Mouse (Mus musculus) limb, embryonic 13.5 days (tissue): ENCODE results near the gene Cfap77. TPM values are rescaled to one million over a fixed set of nuclear protein-coding genes. Genes with fewer than 3 reads are reported as not detected.

Source experiments
- ATAC-seq: fragments of 200-750 bp; cut with Nextera tagmentation; 2 replicates; pipeline ENCODE4 v1.8.0; 2017; ENCODE audit warnings: low read depth, moderate number of reproducible peaks, moderate TSS enrichment; ENCODE audit not compliant: low FRiP score
- H3K27ac ChIP-seq: fragments of 300-500 bp; sonication (generic); 2 replicates; pipeline ENCODE4 v1.5.1; 2015; ENCODE audit warnings: inconsistent platforms, mild to moderate bottlenecking, moderate library complexity
- H3K27me3 ChIP-seq: fragments of 300-500 bp; sonication (generic); 2 replicates; pipeline ENCODE4 v1.6.1; 2015; ENCODE audit warnings: mild to moderate bottlenecking, inconsistent platforms
- H3K36me3 ChIP-seq: fragments of 300-500 bp; sonication (generic); 2 replicates; pipeline ENCODE4 v1.6.1; 2015; ENCODE audit warnings: inconsistent platforms, mild to moderate bottlenecking, moderate library complexity
- H3K4me1 ChIP-seq: fragments of 300-500 bp; sonication (generic); 2 replicates; pipeline ENCODE4 v1.6.1; 2015; ENCODE audit warnings: inconsistent platforms
- H3K4me2 ChIP-seq: fragments of 300-500 bp; sonication (generic); replicated peaks from 2 replicates; pipeline ENCODE4 v1.6.1; 2015; ENCODE audit warnings: inconsistent platforms, mild to moderate bottlenecking, moderate library complexity
- H3K4me3 ChIP-seq: fragments of 300-500 bp; sonication (generic); 2 replicates; pipeline ENCODE4 v1.5.1; 2015; ENCODE audit warnings: moderate library complexity, mild to moderate bottlenecking, inconsistent platforms
- H3K9ac ChIP-seq: fragments of 300-500 bp; sonication (generic); 2 replicates; pipeline ENCODE4 v1.6.1; 2015; ENCODE audit warnings: mild to moderate bottlenecking, inconsistent platforms
- H3K9me3 ChIP-seq: fragments of 300-500 bp; sonication (generic); 2 replicates; pipeline ENCODE4 v1.6.1; 2016; ENCODE audit warnings: inconsistent platforms
- WGBS: fragments of 180-500 bp; shearing (Covaris S2); methylation state at CpG from one replicate; pipeline ENCODE4 v1.1.7; 2015; 5-methylcytosine and 5-hydroxymethylcytosine counted together
- polyA plus RNA-seq: library from polyadenylated mRNA; unstranded; fragments of >200 nt; fragmentation: Nextera tagmentation; extraction: Ambion mirVana; gene quantifications from 2 replicates; pipeline ENCODE4 v1.2.1, GENCODE M21; 2015

The Cfap77 gene
- polyA plus RNA-seq, 1 experiment from 2014 or later = 0.24 TPM

DNA sequence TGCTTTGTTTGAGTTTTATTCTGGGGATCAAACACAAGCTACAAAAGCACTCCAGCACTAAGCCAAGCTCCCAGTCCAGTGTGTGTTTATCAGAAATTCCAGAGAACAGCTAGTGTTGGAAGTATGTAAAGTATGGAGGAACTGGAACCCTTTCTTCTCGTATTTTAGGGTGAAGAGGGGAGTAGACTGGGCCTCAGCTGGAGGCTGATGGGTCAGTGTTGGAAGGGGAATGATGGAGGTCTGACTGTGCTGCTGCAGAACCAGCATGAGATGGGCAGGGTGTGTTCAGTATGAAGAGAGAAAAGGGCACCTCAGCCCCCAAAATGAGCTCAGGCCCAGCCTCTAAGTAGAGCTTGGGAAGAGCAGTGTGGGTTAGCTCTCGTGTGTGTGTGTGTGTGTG, 21.4 kb upstream of the Cfap77 start:
- Histone ChIP-seq H3K36me3 (peaks cover 86% of the 10 kb centered on the region), H3K4me2 (no peak overlapping the region), H3K27me3 (no peaks in the 10 kb centered on the region), H3K9ac (no peak overlapping the region), H3K4me1 (no peaks in the 10 kb centered on the region), H3K9me3 (no peaks in the 10 kb centered on the region), H3K4me3 (no peak overlapping the region), H3K27ac (no peak overlapping the region)
- 78% methylated on average over 2 of the region's 2 CpGs for WGBS
- ATAC-seq = no peak

DNA sequence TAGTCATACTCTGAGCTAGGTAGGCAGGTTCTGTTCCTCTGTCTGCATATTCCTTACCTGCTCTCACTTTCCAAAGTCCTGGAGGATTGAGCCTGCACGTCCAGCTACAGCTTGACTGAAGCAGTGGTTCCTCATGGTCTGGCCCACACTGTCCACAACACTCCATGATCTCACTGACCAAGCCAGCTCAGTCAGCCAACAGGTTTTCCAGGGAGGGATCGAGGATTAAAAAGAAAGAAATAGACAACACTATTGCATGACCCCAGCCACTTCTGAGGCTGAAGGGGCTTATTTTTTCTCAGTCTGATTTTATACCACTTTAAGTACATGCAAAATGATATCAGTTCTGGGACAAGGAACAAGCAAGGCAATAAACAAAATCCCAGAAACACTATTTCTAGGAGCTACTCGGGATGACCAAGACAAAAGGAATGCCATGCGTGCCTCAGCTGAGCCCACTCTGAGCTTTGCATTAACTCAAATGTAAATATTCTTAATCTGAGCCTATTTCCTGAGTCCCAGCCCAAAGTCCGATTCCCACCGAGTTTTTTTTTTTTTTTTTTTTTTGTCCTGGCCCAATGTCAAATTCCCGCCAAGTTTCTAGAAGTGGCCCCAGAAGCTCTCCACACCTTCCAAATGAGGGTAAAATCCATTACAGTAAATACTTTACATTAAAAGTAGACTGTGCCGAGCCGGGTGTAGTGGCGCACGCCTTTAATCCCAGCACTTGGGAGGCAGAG, 20.6 kb upstream of the Cfap77 start:
- H3K9ac ChIP-seq = no peak overlapping the region
- H3K4me2 ChIP-seq = no peak overlapping the region
- no peak for ATAC-seq
- no peak overlapping the region for H3K27ac ChIP-seq
- 90% methylated on average over 11 of the region's 11 CpGs for WGBS
- no peaks in the 10 kb centered on the region for H3K9me3 ChIP-seq
- no peaks in the 10 kb centered on the region for H3K27me3 ChIP-seq
- H3K4me1 ChIP-seq = no peaks in the 10 kb centered on the region
- peaks cover 86% of the 10 kb centered on the region for H3K36me3 ChIP-seq
- no peak overlapping the region for H3K4me3 ChIP-seq

DNA sequence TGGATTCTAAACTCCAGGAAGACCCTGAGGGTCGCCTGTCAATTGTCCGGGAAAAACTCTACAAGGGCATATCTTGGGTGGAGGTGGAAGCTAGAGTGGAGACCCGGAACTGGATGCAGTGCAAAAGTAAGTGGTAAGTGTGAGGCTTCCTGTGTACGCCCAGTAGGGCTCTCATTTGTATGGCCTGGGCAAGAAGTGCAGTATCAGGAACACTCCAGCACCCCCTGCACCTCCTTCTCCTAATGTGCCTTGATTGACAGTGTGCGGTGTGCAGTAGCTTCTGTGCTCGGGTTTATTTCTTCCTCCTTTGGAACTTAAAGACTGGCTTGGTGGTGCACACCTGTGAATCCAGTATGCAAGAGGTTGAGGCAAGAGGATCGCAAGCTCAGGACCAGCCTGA, 19.8 kb upstream of the Cfap77 start:
- Histone ChIP-seq H3K27ac (no peak overlapping the region), H3K4me3 (no peak overlapping the region), H3K4me1 (no peaks in the 10 kb centered on the region), H3K27me3 (no peaks in the 10 kb centered on the region), H3K4me2 (no peak overlapping the region), H3K9me3 (no peaks in the 10 kb centered on the region), H3K36me3 (peaks cover 78% of the 10 kb centered on the region), H3K9ac (no peak overlapping the region)
- WGBS = 93% methylated on average over 7 of the region's 7 CpGs
- ATAC-seq = no peak

DNA sequence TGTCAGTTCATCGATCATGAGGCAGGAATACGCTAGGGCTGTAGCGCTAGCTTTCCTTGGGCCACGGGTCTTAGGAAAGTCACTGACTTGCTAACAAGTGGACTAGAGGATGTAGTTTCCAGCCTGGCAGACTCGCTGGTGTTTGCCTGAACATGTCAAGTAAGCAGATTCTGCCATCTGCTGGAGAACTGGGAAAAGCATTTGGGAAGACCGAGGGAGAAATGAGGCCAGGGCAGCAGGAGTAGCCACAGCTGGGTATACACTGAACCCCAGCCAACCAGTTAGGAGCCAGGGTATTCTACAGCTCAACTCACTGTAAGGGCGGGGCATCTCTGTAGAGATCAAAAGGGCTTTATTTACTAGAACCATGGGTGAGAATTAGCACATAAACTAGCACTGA, 11.5 kb upstream of the Cfap77 start:
- ATAC-seq = no peak
- Histone ChIP-seq H3K4me2 (no peak overlapping the region), H3K9me3 (no peaks in the 10 kb centered on the region), H3K9ac (no peak overlapping the region), H3K36me3 (peaks cover 45% of the 10 kb centered on the region), H3K4me3 (no peak overlapping the region), H3K27me3 (no peaks in the 10 kb centered on the region), H3K27ac (no peak overlapping the region), H3K4me1 (peaks cover 5% of the 10 kb centered on the region)
- WGBS = 53% methylated on average over 7 of the region's 7 CpGs

DNA sequence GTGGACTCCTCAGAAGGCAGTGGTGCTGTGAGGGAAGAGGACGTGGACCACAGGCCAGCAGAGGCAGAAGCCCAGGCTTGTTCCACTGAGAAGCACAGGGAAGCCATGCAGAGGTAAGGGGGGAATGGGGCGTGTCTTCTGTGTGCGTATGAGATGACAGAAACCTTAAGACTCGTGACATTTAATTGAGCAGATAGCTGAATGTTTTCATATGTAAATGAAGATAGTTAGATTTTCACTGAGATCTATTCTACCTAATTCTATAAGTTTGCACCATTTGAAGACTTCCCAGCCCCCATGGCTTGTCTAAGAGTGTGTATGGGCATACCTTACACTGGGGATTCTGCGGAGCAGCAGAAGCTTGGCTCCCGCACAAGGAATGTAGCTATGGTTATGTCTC, 10.9 kb upstream of the Cfap77 start:
- no peaks in the 10 kb centered on the region for H3K27me3 ChIP-seq
- no peak overlapping the region for H3K9ac ChIP-seq
- peaks cover 39% of the 10 kb centered on the region for H3K36me3 ChIP-seq
- H3K27ac ChIP-seq = no peak overlapping the region
- H3K9me3 ChIP-seq = no peaks in the 10 kb centered on the region
- H3K4me1 ChIP-seq = peaks cover 11% of the 10 kb centered on the region
- 87% methylated on average over 6 of the region's 6 CpGs for WGBS
- no peak overlapping the region for H3K4me2 ChIP-seq
- ATAC-seq = no peak
- H3K4me3 ChIP-seq = no peak overlapping the region

DNA sequence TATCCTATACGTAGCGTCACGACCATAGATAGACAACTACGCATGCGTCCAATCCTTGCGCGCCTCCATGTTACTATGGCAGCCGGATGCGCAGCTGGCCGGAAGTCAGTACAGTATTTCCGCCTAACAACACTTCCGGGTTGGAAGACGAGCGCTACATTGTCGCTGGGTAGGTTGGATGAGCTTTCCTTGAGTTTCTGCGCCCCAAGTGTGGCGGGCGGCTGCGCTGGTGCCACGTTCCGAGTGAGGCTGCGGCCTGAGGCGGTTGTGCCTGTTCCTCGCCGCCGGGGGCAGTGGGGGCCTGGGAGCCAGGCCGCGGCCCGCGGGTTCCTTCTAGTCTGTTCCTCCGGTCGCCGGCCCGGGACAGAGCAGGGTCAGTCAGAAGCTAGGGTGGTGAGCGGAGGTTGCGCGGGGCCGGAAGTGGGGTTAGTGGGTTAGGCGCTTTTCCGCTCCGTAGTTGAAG, 5.3 kb upstream of the Cfap77 start, which contains the start of gene Ttf1:
TSS of gene Ttf1 (plus strand) at position 128 of the 463 bp plus-strand sequence.
- Histone ChIP-seq H3K9ac (peak within 1 kb of the TSS; percentile 81), H3K4me2 (peak within 1 kb of the TSS; percentile 83), H3K27ac (peak within 1 kb of the TSS; percentile 93), H3K4me1 (peaks cover 12% of the 10 kb centered on the region), H3K27me3 (peaks cover 31% of the 10 kb centered on the region), H3K36me3 (peaks cover 11% of the 10 kb centered on the region; the same call in 1 of the 2 replicates), H3K9me3 (no peaks in the 10 kb centered on the region), H3K4me3 (peak within 1 kb of the TSS; percentile 90)
- peak; percentile 97 for ATAC-seq
- under 1% methylated on average over 41 of the region's 41 CpGs for WGBS

DNA sequence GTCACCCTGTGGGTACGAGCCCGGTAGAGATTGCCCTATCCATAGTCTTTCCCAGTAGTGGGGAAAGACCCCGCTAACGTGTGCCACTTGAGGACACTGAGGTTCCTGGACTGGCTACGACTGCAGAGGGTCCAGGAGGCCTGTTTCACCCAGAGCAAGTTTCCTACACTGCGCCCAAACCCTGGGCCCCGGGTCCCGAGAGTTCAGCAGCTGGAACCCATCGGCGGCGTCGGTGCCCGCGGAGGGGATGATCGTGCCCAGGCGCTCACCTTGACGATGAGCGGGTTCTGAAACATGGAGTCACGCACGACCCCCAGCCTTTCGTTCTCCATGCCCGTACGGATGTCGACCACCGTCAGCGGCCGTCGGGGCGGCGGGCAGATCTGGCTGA, 326 bp downstream of the Cfap77 start:
- H3K27ac ChIP-seq = no peak overlapping the region
- WGBS = 2% methylated on average over 30 of the region's 30 CpGs
- peak overlapping the region; percentile 52 for H3K4me3 ChIP-seq
- H3K9ac ChIP-seq = peak overlapping the region; percentile 74
- no peaks in the 10 kb centered on the region for H3K9me3 ChIP-seq
- no peak for ATAC-seq
- peaks cover 55% of the 10 kb centered on the region for H3K27me3 ChIP-seq
- peaks cover 16% of the 10 kb centered on the region for H3K4me1 ChIP-seq
- no peaks in the 10 kb centered on the region for H3K36me3 ChIP-seq
- peak overlapping the region; percentile 76 for H3K4me2 ChIP-seq

DNA sequence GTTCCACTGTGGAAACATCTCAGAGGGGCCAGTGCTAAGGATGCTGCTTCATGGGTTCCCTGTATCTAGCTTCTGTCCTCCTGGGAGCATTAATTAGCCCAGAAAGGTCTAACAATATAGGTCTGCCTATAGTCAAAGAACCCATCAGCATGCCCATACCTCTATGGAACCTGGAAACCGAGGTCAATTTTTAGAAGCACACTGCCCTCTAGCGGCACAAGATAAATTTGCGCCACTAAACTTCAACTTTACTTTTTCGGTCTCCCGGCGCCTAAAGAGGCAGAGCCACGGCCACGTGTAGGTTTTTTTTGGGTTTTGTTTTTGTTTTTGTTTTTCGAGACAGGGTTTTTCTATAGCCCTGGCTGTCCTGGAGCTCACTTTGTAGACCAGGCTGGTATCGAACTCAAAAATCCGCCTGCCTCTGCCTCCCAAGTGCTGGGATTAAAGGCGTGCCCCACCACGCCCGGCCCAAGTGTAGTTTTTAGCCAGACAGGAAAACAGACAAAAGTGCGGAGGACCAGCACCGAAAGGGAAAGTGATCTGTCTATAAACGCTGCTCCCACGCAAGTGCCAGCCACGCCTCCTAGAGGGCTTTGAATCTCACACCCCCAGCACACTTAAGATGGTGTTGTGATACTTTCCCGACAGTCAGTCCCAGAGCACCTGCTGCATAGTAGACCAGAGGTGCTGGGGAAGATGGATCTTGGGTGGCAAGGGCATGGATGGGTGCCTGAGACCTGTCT, 893 bp downstream of the Cfap77 start:
- H3K9me3 ChIP-seq = no peaks in the 10 kb centered on the region
- peak overlapping the region; percentile 52 for H3K4me3 ChIP-seq
- H3K9ac ChIP-seq = peak overlapping the region; percentile 74
- peak overlapping the region; percentile 76 for H3K4me2 ChIP-seq
- H3K27me3 ChIP-seq = peaks cover 59% of the 10 kb centered on the region
- WGBS = 3% methylated on average over 20 of the region's 20 CpGs
- H3K27ac ChIP-seq = no peak overlapping the region
- ATAC-seq = peak; percentile 44; the same call in 1 of the 2 replicates
- H3K4me1 ChIP-seq = peaks cover 16% of the 10 kb centered on the region
- no peaks in the 10 kb centered on the region for H3K36me3 ChIP-seq

DNA sequence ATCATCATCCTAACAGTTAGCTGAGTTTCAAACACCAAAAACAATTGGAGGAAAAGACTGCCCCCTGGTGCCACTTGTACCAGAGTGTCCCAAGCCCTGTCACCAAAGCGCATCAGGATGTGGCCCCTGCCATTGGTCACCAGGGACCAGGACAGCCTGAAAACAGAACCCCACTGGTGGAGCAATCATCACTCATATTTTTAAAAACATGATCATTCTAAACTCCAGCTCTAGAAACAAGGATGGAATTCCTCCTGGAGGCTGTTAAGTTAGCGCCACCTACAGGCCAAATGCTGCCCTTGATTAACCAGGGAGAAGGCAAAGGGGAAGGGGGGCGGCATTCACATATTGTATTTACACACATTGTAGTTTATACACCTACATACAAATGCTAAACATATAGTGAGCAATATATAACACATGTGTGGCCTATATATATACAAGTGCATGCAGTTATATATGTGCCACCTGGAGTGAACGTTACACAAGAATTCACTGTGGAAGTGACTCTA, 1.9 kb downstream of the Cfap77 start:
- Histone ChIP-seq H3K36me3 (no peaks in the 10 kb centered on the region), H3K27ac (no peak overlapping the region), H3K4me3 (no peak overlapping the region), H3K9ac (no peak overlapping the region), H3K4me2 (no peak overlapping the region), H3K4me1 (peaks cover 16% of the 10 kb centered on the region), H3K27me3 (peaks cover 58% of the 10 kb centered on the region), H3K9me3 (no peaks in the 10 kb centered on the region)
- ATAC-seq = no peak
- 30% methylated on average over 4 of the region's 4 CpGs for WGBS

DNA sequence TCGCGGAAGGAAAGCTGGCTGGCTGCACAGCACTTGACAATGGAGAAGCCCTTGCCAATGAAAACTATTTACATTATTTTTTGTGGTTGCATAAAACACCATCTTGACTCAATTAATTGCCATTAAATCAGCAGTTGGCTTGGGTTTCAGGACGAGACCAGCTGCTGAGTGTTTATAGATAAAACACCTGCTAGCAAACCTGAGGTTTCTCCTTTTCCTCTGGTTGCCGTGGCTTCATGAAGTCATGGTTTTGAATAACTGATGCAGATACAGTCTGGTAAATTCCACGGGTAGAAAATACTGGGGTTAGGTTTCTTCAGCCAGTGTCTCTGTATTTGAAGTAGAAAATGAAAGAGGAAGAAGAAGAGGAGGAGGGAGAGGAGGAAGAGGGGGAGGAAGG, 2.9 kb downstream of the Cfap77 start:
- no peaks in the 10 kb centered on the region for H3K36me3 ChIP-seq
- peaks cover 16% of the 10 kb centered on the region for H3K4me1 ChIP-seq
- peaks cover 55% of the 10 kb centered on the region for H3K27me3 ChIP-seq
- no peak overlapping the region for H3K27ac ChIP-seq
- H3K9me3 ChIP-seq = no peaks in the 10 kb centered on the region
- no peak for ATAC-seq
- 36% methylated on average over 5 of the region's 5 CpGs for WGBS
- no peak overlapping the region for H3K4me3 ChIP-seq
- H3K9ac ChIP-seq = no peak overlapping the region
- H3K4me2 ChIP-seq = no peak overlapping the region

DNA sequence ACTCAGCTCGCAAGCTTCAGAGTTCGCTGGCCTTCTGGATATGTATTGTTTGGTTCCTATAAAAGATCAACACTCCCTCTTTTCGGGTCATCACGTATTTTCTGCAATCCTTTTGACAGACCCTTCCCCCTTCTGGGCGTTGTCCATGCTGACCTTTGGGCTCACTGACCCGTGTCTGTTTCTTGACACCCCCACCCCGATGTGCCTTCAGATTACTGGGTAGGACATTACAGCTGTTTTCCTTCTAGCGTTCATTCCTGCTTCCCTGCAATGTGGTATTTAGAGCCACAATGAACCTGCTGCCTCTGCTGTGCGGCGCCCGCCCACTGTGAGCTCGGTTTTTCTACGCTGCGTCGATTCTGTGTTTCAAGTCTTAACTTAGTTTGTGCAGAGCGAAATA, 8.7 kb downstream of the Cfap77 start:
- WGBS = 60% methylated on average over 16 of the region's 16 CpGs
- Histone ChIP-seq H3K9me3 (no peaks in the 10 kb centered on the region), H3K4me3 (no peak overlapping the region), H3K4me1 (no peaks in the 10 kb centered on the region), H3K27ac (no peak overlapping the region), H3K4me2 (no peak overlapping the region), H3K9ac (no peak overlapping the region), H3K27me3 (peaks cover 86% of the 10 kb centered on the region), H3K36me3 (no peaks in the 10 kb centered on the region)
- ATAC-seq = no peak

DNA sequence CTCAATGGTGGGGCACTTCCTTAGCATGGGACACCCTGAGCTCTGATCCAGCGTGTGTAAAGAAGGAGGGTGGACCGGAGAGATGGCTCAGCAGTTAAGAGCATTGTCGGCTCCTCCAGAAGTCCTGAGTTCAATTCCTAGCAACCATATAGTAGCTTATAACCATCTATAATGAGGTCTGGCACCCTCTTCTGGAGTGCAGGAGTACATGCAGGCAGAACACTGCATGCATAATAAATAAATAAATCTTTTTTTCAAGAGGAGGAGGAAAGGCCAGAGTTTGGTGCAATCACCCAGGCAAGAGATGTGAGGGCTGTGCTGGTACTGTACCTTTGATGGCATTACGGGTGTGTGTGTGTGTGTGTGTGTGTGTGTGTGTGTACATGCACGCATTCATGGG, 12.7 kb downstream of the Cfap77 start:
- no peak overlapping the region for H3K4me3 ChIP-seq
- H3K27ac ChIP-seq = no peak overlapping the region
- no peak overlapping the region for H3K4me2 ChIP-seq
- no peak for ATAC-seq
- H3K4me1 ChIP-seq = no peaks in the 10 kb centered on the region
- H3K36me3 ChIP-seq = no peaks in the 10 kb centered on the region
- H3K9ac ChIP-seq = no peak overlapping the region
- H3K9me3 ChIP-seq = no peaks in the 10 kb centered on the region
- peaks cover 94% of the 10 kb centered on the region for H3K27me3 ChIP-seq
- WGBS = 88% methylated on average over 5 of the region's 5 CpGs
